Mouse (Mus musculus) erythroid progenitor cell, adult 5-6 weeks (primary cell): ENCODE measurements around the gene Etl4. TPM values are rescaled to one million over a fixed set of nuclear protein-coding genes. Genes with fewer than 3 reads are reported as not detected.
"Not testable (repeated sequence)": the region's sequence is repeated elsewhere in the genome, so short reads cannot be mapped to it uniquely, and the experiment has no call there.

Experiments used
- ATAC-seq: replicated peaks from 2 replicates; pipeline ENCODE4 v1.8.0; 2016; ENCODE audit warnings: moderate number of reproducible peaks, mild to moderate bottlenecking, moderate TSS enrichment, inconsistent platforms; ENCODE audit not compliant: poor library complexity, low FRiP score, severe bottlenecking
- total RNA-seq, 2 experiments: library from RNA; stranded (forward) in 1 of 2; stranded (reverse) in 1 of 2; fragments of 150-400 nt in 1 of 2; fragments of 186-747, 209-891 nt in 1 of 2; gene quantifications; 2 replicates each; pipeline versions ENCODE4 v1.2.3 to v1.2.4; 2015 to 2017; ENCODE audit warnings: low replicate concordance in 2 of 2

Gene Etl4
- total RNA-seq, 2 experiments from 2014 or later = not detected

- not testable (repeated sequence) for ATAC-seq
Measured at GRCm38 (mm10) chr2:20668276-20669030, 758.9 kb downstream of the Etl4 start.

- ATAC-seq = no peak
Measured at GRCm38 (mm10) chr2:20669367-20669766, 759.8 kb downstream of the Etl4 start.

GRCm38 (mm10) chr2:20671546-20672255 lies 762.1 kb downstream of the Etl4 start:
- ATAC-seq = no peak

- no peak for ATAC-seq
Measured at GRCm38 (mm10) chr2:20672281-20672680, 762.7 kb downstream of the Etl4 start.

GRCm38 (mm10) chr2:20672803-20673603 lies 763.4 kb downstream of the Etl4 start:
- no peak for ATAC-seq

GRCm38 (mm10) chr2:20676379-20676778 lies 766.8 kb downstream of the Etl4 start:
- no peak for ATAC-seq

GRCm38 (mm10) chr2:20678793-20679192 lies 769.2 kb downstream of the Etl4 start:
- no peak for ATAC-seq

GRCm38 (mm10) chr2:20682203-20682602 lies 772.6 kb downstream of the Etl4 start:
- ATAC-seq = not testable (repeated sequence)

GRCm38 (mm10) chr2:20689389-20689788 lies 779.8 kb downstream of the Etl4 start:
- no peak for ATAC-seq

- no peak for ATAC-seq
Measured at GRCm38 (mm10) chr2:20692898-20693297, 783.3 kb downstream of the Etl4 start.

GRCm38 (mm10) chr2:20693772-20694171 lies 784.2 kb downstream of the Etl4 start:
- ATAC-seq = no peak

- no peak for ATAC-seq
Measured at GRCm38 (mm10) chr2:20697719-20698118, 788.1 kb downstream of the Etl4 start.

GRCm38 (mm10) chr2:20705110-20705509 lies 795.5 kb downstream of the Etl4 start:
- ATAC-seq = no peak

GRCm38 (mm10) chr2:20710589-20710988 lies 801.0 kb downstream of the Etl4 start:
- no peak for ATAC-seq

GRCm38 (mm10) chr2:20711024-20711423 lies 801.4 kb downstream of the Etl4 start:
- no peak for ATAC-seq

- no peak for ATAC-seq
Measured at GRCm38 (mm10) chr2:20719105-20719504, 809.5 kb downstream of the Etl4 start.

GRCm38 (mm10) chr2:20721098-20721497 lies 811.5 kb downstream of the Etl4 start:
- no peak for ATAC-seq

- no peak for ATAC-seq
Measured at GRCm38 (mm10) chr2:20722165-20722991, 812.8 kb downstream of the Etl4 start.

GRCm38 (mm10) chr2:20723990-20724745 lies 814.6 kb downstream of the Etl4 start:
- no peak for ATAC-seq
